Mouse (Mus musculus): ENCODE measurements around the gene Hist1h2ab. TPM values are rescaled to one million over a fixed set of nuclear protein-coding genes. Genes with fewer than 3 reads are reported as not detected.
A peak's percentile ranks its signal among the peaks of the same experiment; 100 is the strongest.

The Hist1h2ab gene
- total RNA-seq, 1 experiment, result 2,399 TPM

GRCm38 (mm10) chr13:23730479-23730878 is 20.4 kb upstream of the Hist1h2ab start:
- in situ Hi-C loops (cut with MboI; ENCODE audit: low sequenced_read_pairs in 2 of 2, unreplicated experiment in 2 of 2), result no loop called here
- Histone ChIP-seq H3K4me3 (ENCODE audit: insufficient read depth in 1 of 2, low read depth in 1 of 2, low read length in 2 of 2, poor library complexity in 1 of 2, severe bottlenecking in 1 of 2) (no peak overlapping the region), H3K9ac (ENCODE audit: insufficient read depth, low read depth, low read length, poor library complexity, severe bottlenecking) (no peak overlapping the region), H3K36me3 (ENCODE audit: control insufficient read depth, insufficient read depth, low read length, poor library complexity, severe bottlenecking) (no peaks in the 10 kb centered on the region), H3K27ac (ENCODE audit: insufficient read depth, low read depth, low read length, poor library complexity, severe bottlenecking) (no peak overlapping the region), H3K4me1 (ENCODE audit: control insufficient read depth in 2 of 2, insufficient read depth in 2 of 2, low read length in 2 of 2, poor library complexity in 1 of 2) (0 out of 4 replicates have a peak, but pooled peaks cover 0 to 2% of the 10 kb centered on the region in 2 experiments), H3K9me3 (ENCODE audit: control insufficient read depth, insufficient read depth, low read depth, low read length) (no peaks in the 10 kb centered on the region)
- DNase-seq (ENCODE audit: low read depth, low spot score), result no peak
- TF ChIP-seq ZC3H11A (IDR thresholded peaks at IDR 0.05; ENCODE audit: borderline replicate concordance, low read depth, low read length) (no peak), ZNF384 (IDR thresholded peaks at IDR 0.05; ENCODE audit: low read depth, low read length) (no peak), CHD2 (IDR thresholded peaks at IDR 0.05; ENCODE audit: low read depth, low read length) (no peak), MAFK (IDR thresholded peaks at IDR 0.05; ENCODE audit: insufficient read depth, low read depth, low read length) (no peak), HCFC1 (IDR thresholded peaks at IDR 0.05; ENCODE audit: borderline replicate concordance, insufficient read depth, low read length) (no peak)

- TF ChIP-seq ZNF384 (IDR thresholded peaks at IDR 0.05; ENCODE audit: low read depth, low read length) (no peak), ZC3H11A (IDR thresholded peaks at IDR 0.05; ENCODE audit: borderline replicate concordance, low read depth, low read length) (peak; percentile 33; the same call in 1 of the 2 replicates)
- Histone ChIP-seq H3K27ac (ENCODE audit: insufficient read depth, low read depth, low read length, poor library complexity, severe bottlenecking) (no peak overlapping the region), H3K4me3 (ENCODE audit: insufficient read depth in 1 of 2, low read depth in 1 of 2, low read length in 2 of 2, poor library complexity in 1 of 2, severe bottlenecking in 1 of 2) (no peak overlapping the region), H3K9ac (ENCODE audit: insufficient read depth, low read depth, low read length, poor library complexity, severe bottlenecking) (no peak overlapping the region), H3K36me3 (ENCODE audit: control insufficient read depth, insufficient read depth, low read length, poor library complexity, severe bottlenecking) (no peaks in the 10 kb centered on the region), H3K9me3 (ENCODE audit: control insufficient read depth, insufficient read depth, low read depth, low read length) (no peaks in the 10 kb centered on the region), H3K4me1 (ENCODE audit: control insufficient read depth in 2 of 2, insufficient read depth in 2 of 2, low read length in 2 of 2, poor library complexity in 1 of 2) (0 out of 4 replicates have a peak, but pooled peaks cover 0 to 2% of the 10 kb centered on the region in 2 experiments)
- DNase-seq (ENCODE audit: low read depth, low spot score), result no peak
- in situ Hi-C loops (cut with MboI; ENCODE audit: low sequenced_read_pairs in 2 of 2, unreplicated experiment in 2 of 2), result no loop called here
Observed at GRCm38 (mm10) chr13:23732156-23732804, 18.6 kb upstream of the Hist1h2ab start.

- Histone ChIP-seq H3K36me3 (ENCODE audit: control insufficient read depth, insufficient read depth, low read length, poor library complexity, severe bottlenecking) (no peaks in the 10 kb centered on the region), H3K4me1 (ENCODE audit: control insufficient read depth in 2 of 2, insufficient read depth in 2 of 2, low read length in 2 of 2, poor library complexity in 1 of 2) (peaks cover 0 to 4% of the 10 kb centered on the region in 2 experiments; a peak in 1 of 4 replicates), H3K9ac (ENCODE audit: insufficient read depth, low read depth, low read length, poor library complexity, severe bottlenecking) (no peak overlapping the region), H3K4me3 (ENCODE audit: insufficient read depth in 1 of 2, low read depth in 1 of 2, low read length in 2 of 2, poor library complexity in 1 of 2, severe bottlenecking in 1 of 2) (no peak overlapping the region), H3K9me3 (ENCODE audit: control insufficient read depth, insufficient read depth, low read depth, low read length) (no peaks in the 10 kb centered on the region), H3K27ac (ENCODE audit: insufficient read depth, low read depth, low read length, poor library complexity, severe bottlenecking) (no peak overlapping the region)
- in situ Hi-C loops (cut with MboI; ENCODE audit: low sequenced_read_pairs in 2 of 2, unreplicated experiment in 2 of 2), result no loop called here
- DNase-seq (ENCODE audit: low read depth, low spot score), result no peak
- TF ChIP-seq HCFC1 (IDR thresholded peaks at IDR 0.05; ENCODE audit: borderline replicate concordance, insufficient read depth, low read length) (no peak), ZNF384 (IDR thresholded peaks at IDR 0.05; ENCODE audit: low read depth, low read length) (no peak), MAFK (IDR thresholded peaks at IDR 0.05; ENCODE audit: insufficient read depth, low read depth, low read length) (no peak), ZC3H11A (IDR thresholded peaks at IDR 0.05; ENCODE audit: borderline replicate concordance, low read depth, low read length) (no peak), CHD2 (IDR thresholded peaks at IDR 0.05; ENCODE audit: low read depth, low read length) (no peak)
Observed at GRCm38 (mm10) chr13:23737091-23737490, 13.8 kb upstream of the Hist1h2ab start.

- no peak for DNase-seq (ENCODE audit: low read depth, low spot score)
- Histone ChIP-seq H3K4me3 (ENCODE audit: insufficient read depth in 1 of 2, low read depth in 1 of 2, low read length in 2 of 2, poor library complexity in 1 of 2, severe bottlenecking in 1 of 2) (peak overlapping the region in 1 of 2 experiments; percentile 32; a peak in 2 of 4 replicates), H3K36me3 (ENCODE audit: control insufficient read depth, insufficient read depth, low read length, poor library complexity, severe bottlenecking) (no peaks in the 10 kb centered on the region), H3K27ac (ENCODE audit: insufficient read depth, low read depth, low read length, poor library complexity, severe bottlenecking) (no peak overlapping the region; the same call in 1 of the 2 replicates), H3K9me3 (ENCODE audit: control insufficient read depth, insufficient read depth, low read depth, low read length) (no peaks in the 10 kb centered on the region), H3K4me1 (ENCODE audit: control insufficient read depth in 2 of 2, insufficient read depth in 2 of 2, low read length in 2 of 2, poor library complexity in 1 of 2) (peaks cover 0 to 3% of the 10 kb centered on the region in 2 experiments; a peak in 2 of 4 replicates), H3K9ac (ENCODE audit: insufficient read depth, low read depth, low read length, poor library complexity, severe bottlenecking) (peak overlapping the region; percentile 91; the same call in 1 of the 2 replicates)
- TF ChIP-seq ZNF384 (IDR thresholded peaks at IDR 0.05; ENCODE audit: low read depth, low read length), result no peak
- TF ChIP-seq MAFK (IDR thresholded peaks at IDR 0.05; ENCODE audit: insufficient read depth, low read depth, low read length), result no peak
- no peak for TF ChIP-seq CHD2 (IDR thresholded peaks at IDR 0.05; ENCODE audit: low read depth, low read length)
- TF ChIP-seq HCFC1 (IDR thresholded peaks at IDR 0.05; ENCODE audit: borderline replicate concordance, insufficient read depth, low read length), result no peak
- TF ChIP-seq ZC3H11A (IDR thresholded peaks at IDR 0.05; ENCODE audit: borderline replicate concordance, low read depth, low read length), result no peak
- in situ Hi-C loops (cut with MboI; ENCODE audit: low sequenced_read_pairs in 2 of 2, unreplicated experiment in 2 of 2), result no loop called here
Observed at GRCm38 (mm10) chr13:23738041-23738440, 12.9 kb upstream of the Hist1h2ab start.
